Mouse (Mus musculus) monocyte, adult 5-6 weeks (primary cell): ENCODE measurements around the gene Itih3. TPM values are rescaled to one million over a fixed set of nuclear protein-coding genes. Genes with fewer than 3 reads are reported as not detected.

Source experiments
- ATAC-seq: fragments of 153-309, 156-312 bp; replicated peaks from 2 replicates; pipeline ENCODE4 v1.8.0; 2017; ENCODE audit warnings: mild to moderate bottlenecking; ENCODE audit not compliant: low TSS enrichment, insufficient number of reproducible peaks, severe bottlenecking, poor library complexity, low FRiP score
- total RNA-seq: library from RNA; stranded (forward); fragments of 200-1000, 200-491, 200-594 nt; gene quantifications from 3 replicates; pipeline ENCODE4 v1.2.3, GENCODE M21; 2017

The Itih3 gene
- total RNA-seq, 1 experiment from 2014 or later, result not detected

GRCm38 (mm10) chr14:30906001-30906400 lies 17.6 kb downstream of the Itih3 start:
- no peak for ATAC-seq

- ATAC-seq, result no peak
These were observed 19.3 kb downstream of the Itih3 start for GRCm38 (mm10) chr14:30904307-30904706.

- no peak for ATAC-seq
These were observed 20.5 kb downstream of the Itih3 start for GRCm38 (mm10) chr14:30903036-30903435.

GRCm38 (mm10) chr14:30902628-30903027 lies 20.9 kb downstream of the Itih3 start:
- ATAC-seq, result no peak

- no peak for ATAC-seq
These were observed 23.6 kb downstream of the Itih3 start for GRCm38 (mm10) chr14:30899972-30900371.

GRCm38 (mm10) chr14:30888271-30888732 lies 35.3 kb downstream of the Itih3 start:
- ATAC-seq, result 0 out of 2 replicates have a peak, but pooled peaks have one; percentile 18

- ATAC-seq, result no peak
These were observed 37.4 kb downstream of the Itih3 start, which contains the start of gene Itih4 for GRCm38 (mm10) chr14:30886204-30886603. Gene Itih4, plus strand, starts transcription at chr14:30886476.

- ATAC-seq, result no peak
These were observed 38.3 kb downstream of the Itih3 start for GRCm38 (mm10) chr14:30885298-30885697.

- ATAC-seq, result no peak
These were observed 41.8 kb downstream of the Itih3 start for GRCm38 (mm10) chr14:30881718-30882108.

GRCm38 (mm10) chr14:30880811-30881717 lies 42.5 kb downstream of the Itih3 start:
- ATAC-seq, result no peak

- ATAC-seq, result no peak
These were observed 43.3 kb downstream of the Itih3 start for GRCm38 (mm10) chr14:30880251-30880650.

GRCm38 (mm10) chr14:30879794-30880193 lies 43.8 kb downstream of the Itih3 start:
- no peak for ATAC-seq

GRCm38 (mm10) chr14:30878958-30879571 lies 44.5 kb downstream of the Itih3 start, which contains the start of gene Mustn1:
Gene Mustn1, plus strand, starts transcription at chr14:30879200.
- no peak for ATAC-seq

- no peak for ATAC-seq
These were observed 45.7 kb downstream of the Itih3 start for GRCm38 (mm10) chr14:30877827-30878226.

- ATAC-seq, result no peak
These were observed 47.1 kb downstream of the Itih3 start for GRCm38 (mm10) chr14:30876451-30876850.

- ATAC-seq, result no peak
These were observed 47.6 kb downstream of the Itih3 start for GRCm38 (mm10) chr14:30875955-30876354.

- no peak for ATAC-seq
These were observed 48.3 kb downstream of the Itih3 start for GRCm38 (mm10) chr14:30875130-30875865.

GRCm38 (mm10) chr14:30874095-30874700 lies 49.4 kb downstream of the Itih3 start:
- ATAC-seq, result no peak
